Mouse (Mus musculus) cerebellum, adult 2 months (tissue): ENCODE data around the gene Mrpl58. TPM values are rescaled to one million over a fixed set of nuclear protein-coding genes. Genes with fewer than 3 reads are reported as not detected.

Experiments used
- DNase-seq, 2 experiments: peaks; one replicate each; pipeline ENCODE4 v3.0.0; 2021
- H3K27ac ChIP-seq: fragments of 200-500 bp; 2 replicates; pipeline ENCODE4 v1.5.1; 2012; ENCODE audit warnings: low read length, control low read depth, inconsistent platforms; ENCODE audit not compliant: insufficient read depth
- H3K27me3 ChIP-seq: fragments of 200-500 bp; 2 replicates; pipeline ENCODE4 v1.6.1; 2012; ENCODE audit warnings: inconsistent platforms, mild to moderate bottlenecking, low read length, moderate library complexity; ENCODE audit not compliant: control insufficient read depth, insufficient read depth
- H3K4me1 ChIP-seq: fragments of 200-500 bp; 2 replicates; pipeline ENCODE4 v1.6.1; 2011; ENCODE audit warnings: low read length; ENCODE audit not compliant: control insufficient read depth, insufficient read depth
- H3K4me3 ChIP-seq: fragments of 200-500 bp; replicated peaks from 2 replicates; pipeline ENCODE3; 2011; ENCODE audit warnings: mild to moderate bottlenecking, low read depth, low read length, control low read depth; ENCODE audit not compliant: insufficient read depth
- CTCF ChIP-seq: fragments of 200-500 bp; IDR thresholded peaks from 2 replicates; pipeline ENCODE4 v1.5.1; 2011; ENCODE audit warnings: low read depth, mild to moderate bottlenecking, control low read depth, low read length, moderate library complexity, borderline replicate concordance; ENCODE audit not compliant: insufficient read depth
- POLR2A ChIP-seq: fragments of 200-500 bp; IDR thresholded peaks from 2 replicates; pipeline ENCODE4 v1.6.1; 2011; ENCODE audit warnings: low read length, control low read depth, borderline replicate concordance; ENCODE audit not compliant: insufficient read depth
- WGBS: fragments of 180-500 bp; shearing (Covaris S2); methylation state at CpG from one replicate; pipeline ENCODE4 v1.1.7; 2018; 5-methylcytosine and 5-hydroxymethylcytosine counted together
- polyA plus RNA-seq: library from polyadenylated mRNA; depleted of rRNA; stranded (reverse); fragments of >200 nt; gene quantifications from 2 replicates; pipeline ENCODE4 v1.2.3, GENCODE M21; 2012

Gene Mrpl58
- polyA plus RNA-seq, 1 experiment: 164 TPM

GRCm38 (mm10) chr11:115425671-115426070, 22.1 kb downstream of the Mrpl58 start:
- no peak for DNase-seq
- TF ChIP-seq CTCF: no peak
- TF ChIP-seq POLR2A: no peak
- no peak overlapping the region for H3K27ac ChIP-seq
- H3K4me3 ChIP-seq: no peak overlapping the region
- H3K27me3 ChIP-seq: no peaks in the 10 kb centered on the region
- peaks cover 23% of the 10 kb centered on the region for H3K4me1 ChIP-seq
- WGBS: 80% methylated on average over 6 of the region's 6 CpGs

- Histone ChIP-seq H3K4me3 (peak overlapping the region; percentile 8), H3K27me3 (no peaks in the 10 kb centered on the region), H3K27ac (peak overlapping the region; percentile 39), H3K4me1 (peaks cover 23% of the 10 kb centered on the region)
- 19% methylated on average over 20 of the region's 20 CpGs for WGBS
- peak; percentile 81 to 82 for DNase-seq
- TF ChIP-seq POLR2A: peak; percentile 11; the same call in 1 of the 2 replicates
- TF ChIP-seq CTCF: peak; percentile 75
Observed at GRCm38 (mm10) chr11:115427482-115428331, 24.2 kb downstream of the Mrpl58 start.

- Histone ChIP-seq H3K4me3 (no peak overlapping the region), H3K27ac (0 out of 2 replicates have a peak overlapping the region, but pooled peaks have one; percentile 15), H3K4me1 (peaks cover 23% of the 10 kb centered on the region), H3K27me3 (no peaks in the 10 kb centered on the region)
- 32% methylated on average over 7 of the region's 7 CpGs for WGBS
- TF ChIP-seq CTCF (no peak), POLR2A (no peak)
- peak; percentile 48 to 58 for DNase-seq
Observed at GRCm38 (mm10) chr11:115429307-115429706, 25.8 kb downstream of the Mrpl58 start.

GRCm38 (mm10) chr11:115430561-115430960, 27.0 kb downstream of the Mrpl58 start:
- Histone ChIP-seq H3K4me3 (no peak overlapping the region), H3K27me3 (no peaks in the 10 kb centered on the region), H3K27ac (no peak overlapping the region), H3K4me1 (peaks cover 23% of the 10 kb centered on the region)
- TF ChIP-seq POLR2A (no peak), CTCF (no peak)
- 91% methylated on average over 6 of the region's 6 CpGs for WGBS
- DNase-seq: no peak

- no peaks in the 10 kb centered on the region for H3K27me3 ChIP-seq
- TF ChIP-seq POLR2A (no peak), CTCF (no peak)
- H3K4me3 ChIP-seq: no peak overlapping the region
- H3K27ac ChIP-seq: no peak overlapping the region
- no peak for DNase-seq
- peaks cover 25% of the 10 kb centered on the region for H3K4me1 ChIP-seq
- WGBS: 68% methylated on average over 4 of the region's 4 CpGs
Observed at GRCm38 (mm10) chr11:115432814-115433213, 29.3 kb downstream of the Mrpl58 start.

- no peaks in the 10 kb centered on the region for H3K27me3 ChIP-seq
- no peak for DNase-seq
- peaks cover 20% of the 10 kb centered on the region for H3K4me1 ChIP-seq
- H3K27ac ChIP-seq: no peak overlapping the region
- 84% methylated on average over 6 of the region's 6 CpGs for WGBS
- H3K4me3 ChIP-seq: no peak overlapping the region
- TF ChIP-seq POLR2A (no peak), CTCF (no peak)
Observed at GRCm38 (mm10) chr11:115433342-115433741, 29.8 kb downstream of the Mrpl58 start.

GRCm38 (mm10) chr11:115435596-115436337, 32.2 kb downstream of the Mrpl58 start:
- Histone ChIP-seq H3K4me1 (peaks cover 8% of the 10 kb centered on the region; the same call in 1 of the 2 replicates), H3K27me3 (no peaks in the 10 kb centered on the region), H3K27ac (peak overlapping the region; percentile 74), H3K4me3 (peak overlapping the region; percentile 56)
- WGBS: 8% methylated on average over 31 of the region's 31 CpGs
- DNase-seq: peak; percentile 77 to 81
- no peak for TF ChIP-seq CTCF
- peak; percentile 39; the same call in 1 of the 2 replicates for TF ChIP-seq POLR2A
